Mouse (Mus musculus) kidney, adult 8-10 months (tissue): ENCODE results near the gene Fkbp6.

Experiments used
- DNase-seq, 2 experiments: peaks; one replicate each; pipeline ENCODE4 v3.0.0; 2022

Fkbp6 gene

DNA sequence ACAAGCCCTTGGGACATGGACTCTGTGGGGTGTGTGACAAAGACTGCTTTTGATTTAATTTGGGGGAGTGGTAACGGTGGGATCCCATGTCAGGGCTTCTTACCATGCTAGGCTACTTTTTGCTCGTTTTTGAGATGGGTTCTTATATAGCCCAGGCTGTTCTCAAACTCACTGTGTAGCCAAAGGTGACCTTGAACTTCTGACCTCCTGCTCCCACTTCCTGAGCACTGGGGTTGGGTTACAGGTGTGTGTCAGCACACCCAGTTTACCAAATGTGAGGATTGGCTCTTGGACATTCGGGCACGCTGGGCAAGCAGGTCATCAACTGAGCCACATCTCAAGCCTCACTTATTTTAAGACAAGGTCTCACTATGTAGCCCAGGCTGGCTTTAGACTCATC lies 79.5 kb downstream of the Fkbp6 start:
- DNase-seq: no peak

DNA sequence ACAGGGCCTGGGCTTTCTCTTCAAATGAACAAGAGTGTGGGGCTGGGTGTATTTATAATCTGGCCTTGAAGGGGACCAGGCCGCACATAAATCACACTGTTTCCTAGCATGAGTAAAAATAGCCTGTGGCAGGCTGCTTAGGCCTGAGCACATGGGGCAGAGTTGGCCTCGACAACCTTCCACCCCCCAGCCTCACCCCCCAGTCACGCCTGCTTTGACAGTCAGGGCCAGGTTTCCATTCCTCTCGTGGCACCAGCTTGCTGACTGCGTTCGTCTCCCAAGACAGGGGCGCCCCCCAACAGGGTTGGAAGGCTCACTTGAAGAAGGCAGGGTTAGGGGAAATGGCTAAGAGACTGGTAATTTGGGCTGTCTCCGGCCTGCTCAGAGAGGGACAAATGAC lies 80.4 kb downstream of the Fkbp6 start:
- no peak for DNase-seq

DNA sequence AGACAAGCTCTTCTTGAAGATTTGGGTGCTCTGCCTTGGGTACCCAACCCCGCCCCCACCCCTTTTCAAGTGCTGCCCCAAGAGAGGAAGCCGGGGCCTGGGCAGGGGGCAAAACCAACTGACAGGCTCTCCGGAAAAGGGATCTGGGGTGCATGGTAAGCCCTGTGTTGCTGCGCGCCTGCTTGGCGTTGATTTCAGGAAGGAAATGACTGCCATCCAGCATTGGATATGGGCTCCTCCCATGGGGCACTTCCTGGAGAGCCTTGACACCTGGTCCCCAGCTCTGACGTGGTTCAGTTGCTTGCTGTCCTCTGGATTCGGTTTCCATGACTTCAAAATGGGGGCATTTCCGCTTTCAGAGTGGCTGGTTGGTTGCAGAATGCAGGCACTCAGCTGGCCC lies 85.3 kb downstream of the Fkbp6 start:
- DNase-seq: peak in 1 of 2 experiments; percentile 8

DNA sequence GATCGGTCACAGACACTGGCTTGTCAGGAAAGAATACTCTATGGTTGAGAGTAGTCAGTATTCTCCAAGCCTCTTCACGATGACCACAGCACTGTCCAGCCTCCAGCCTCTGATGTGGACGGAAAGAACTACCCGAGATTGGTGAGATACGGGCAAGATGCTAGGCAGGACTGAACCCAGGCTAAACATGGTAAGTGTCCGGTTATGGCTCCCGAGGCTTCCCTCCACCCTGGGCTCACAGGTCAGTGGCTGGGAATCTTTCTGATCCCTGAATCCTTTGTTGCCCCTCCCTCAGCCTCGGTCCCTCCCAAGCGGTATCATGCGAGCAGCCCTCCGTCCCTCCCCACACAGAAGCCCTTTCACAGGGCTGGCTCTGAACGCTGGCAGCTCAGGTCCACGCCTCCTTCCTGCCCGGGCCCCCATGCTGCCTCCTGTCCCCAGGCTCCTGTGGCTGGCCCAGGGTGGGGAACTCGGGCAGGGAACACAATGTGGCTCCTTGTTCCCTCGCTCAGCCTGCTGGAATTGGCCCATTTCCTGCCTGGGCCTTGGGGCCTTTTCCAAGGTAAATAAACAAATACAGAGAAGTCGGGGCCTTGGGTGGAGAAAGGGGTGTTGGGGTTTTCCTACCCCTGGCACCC lies 85.9 kb downstream of the Fkbp6 start:
- DNase-seq: peak; percentile 17 to 19

DNA sequence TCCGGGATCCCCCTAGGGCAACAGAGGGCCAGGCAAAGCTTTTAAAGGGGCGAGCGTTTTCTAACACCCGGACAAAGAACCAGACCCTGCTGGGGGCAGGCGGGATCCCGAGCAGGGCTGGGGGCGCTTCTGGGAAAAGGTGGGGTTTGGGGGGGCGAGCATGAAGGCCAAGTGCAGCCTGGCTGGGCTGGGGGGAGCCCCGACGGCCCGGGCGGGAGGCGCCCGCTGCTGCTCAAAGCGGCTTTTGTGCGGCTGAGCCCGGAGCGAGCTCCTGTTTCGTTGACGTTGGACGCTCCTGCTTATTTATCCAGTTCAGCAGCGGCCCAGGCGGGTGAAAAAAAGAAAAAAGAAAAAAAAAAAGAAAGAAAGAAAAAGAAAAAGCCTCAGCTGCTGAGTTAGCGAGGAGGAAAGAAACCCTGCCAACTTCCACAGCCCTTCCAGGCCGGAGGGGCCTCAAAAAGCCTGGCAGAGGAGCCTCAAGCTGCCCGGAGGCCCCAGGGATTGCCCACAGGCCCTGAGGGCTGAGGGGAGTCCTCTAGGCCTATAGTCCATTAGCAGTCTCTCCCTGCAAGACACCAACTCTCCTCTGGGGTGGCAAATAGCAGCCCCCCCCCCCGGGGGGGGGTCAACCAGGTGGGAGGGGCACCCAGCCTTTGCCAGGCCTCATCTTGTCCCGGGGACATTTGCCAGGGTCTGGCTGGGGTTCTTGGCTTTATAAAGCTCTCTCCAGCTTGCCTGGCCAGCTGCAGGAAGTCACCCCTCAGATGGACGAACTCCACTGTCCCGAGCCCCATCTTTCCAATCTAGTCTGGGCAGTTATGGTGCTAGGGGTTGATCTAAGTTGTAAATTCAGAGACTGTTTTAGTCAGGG lies 91.3 kb downstream of the Fkbp6 start:
- no peak for DNase-seq

DNA sequence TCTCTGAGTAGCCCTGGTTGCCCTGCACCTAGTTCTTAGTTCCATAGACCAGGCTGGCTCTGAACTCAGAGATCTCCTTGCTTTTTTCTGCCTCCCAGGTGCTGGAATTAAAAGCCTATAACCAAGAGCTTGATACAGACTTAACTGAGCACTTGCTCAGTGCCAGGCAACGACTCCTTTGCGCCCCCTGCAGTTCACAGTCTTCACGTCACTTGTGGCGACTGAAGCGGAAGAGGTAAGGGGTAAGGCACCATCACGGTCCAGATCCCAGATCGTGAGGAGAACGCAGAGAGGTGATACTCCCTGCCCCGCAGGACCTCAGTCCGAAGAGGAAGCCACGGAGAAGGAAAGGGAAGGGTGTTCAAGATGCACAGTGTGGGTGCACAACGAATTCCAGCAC lies 92.3 kb downstream of the Fkbp6 start:
- DNase-seq: no peak

DNA sequence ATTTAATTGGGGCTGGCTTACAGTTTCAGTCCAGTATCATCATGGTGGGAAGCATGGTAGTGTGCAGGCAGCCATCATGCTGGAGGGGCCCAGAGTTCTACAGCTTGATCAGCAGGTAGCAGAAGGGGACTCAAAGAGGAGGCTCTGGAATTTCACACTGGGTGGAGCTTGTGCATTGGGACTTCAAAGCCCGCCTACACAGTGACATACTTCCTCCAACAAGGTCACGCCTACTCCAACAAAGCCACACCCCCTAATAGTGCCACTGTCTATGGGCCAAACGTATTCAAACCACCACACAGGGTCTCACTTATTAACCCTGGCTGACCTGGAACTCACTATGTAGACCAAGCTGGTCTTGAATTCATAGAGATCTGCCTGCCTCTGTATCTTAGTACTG lies 93.7 kb downstream of the Fkbp6 start:
- DNase-seq: no peak

DNA sequence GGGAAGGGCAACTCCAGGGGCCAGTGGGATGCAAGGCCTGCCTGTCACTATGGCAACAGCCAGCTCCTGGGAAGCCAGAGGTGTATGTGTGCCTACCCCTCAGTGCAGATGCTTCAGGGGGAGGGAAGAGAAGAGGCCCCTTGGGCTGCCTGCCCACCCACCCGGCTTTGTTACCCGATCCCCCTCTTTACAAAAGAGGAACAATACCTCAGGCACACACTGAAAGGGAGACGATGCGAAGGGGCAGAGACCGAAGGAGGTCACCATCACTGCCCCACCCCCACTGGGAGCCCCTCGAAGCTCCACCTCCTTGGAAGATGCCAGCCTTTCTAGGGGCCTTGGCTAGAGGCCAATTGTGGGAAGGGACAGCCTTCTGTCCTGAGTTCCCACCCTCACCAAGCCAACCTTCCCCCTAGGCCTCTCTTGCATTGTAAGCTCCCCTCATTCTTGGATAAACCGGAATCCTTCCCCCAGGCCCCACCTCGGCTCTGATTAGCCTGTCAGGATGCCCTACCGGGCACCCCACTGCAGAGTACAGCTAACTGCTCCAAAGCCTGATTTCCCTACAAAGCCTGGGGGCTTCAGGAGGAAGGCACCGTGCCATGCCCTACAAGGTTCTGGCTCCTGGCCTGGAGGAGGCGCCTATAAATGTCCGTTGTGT lies 96.0 kb downstream of the Fkbp6 start:
- no peak for DNase-seq

DNA sequence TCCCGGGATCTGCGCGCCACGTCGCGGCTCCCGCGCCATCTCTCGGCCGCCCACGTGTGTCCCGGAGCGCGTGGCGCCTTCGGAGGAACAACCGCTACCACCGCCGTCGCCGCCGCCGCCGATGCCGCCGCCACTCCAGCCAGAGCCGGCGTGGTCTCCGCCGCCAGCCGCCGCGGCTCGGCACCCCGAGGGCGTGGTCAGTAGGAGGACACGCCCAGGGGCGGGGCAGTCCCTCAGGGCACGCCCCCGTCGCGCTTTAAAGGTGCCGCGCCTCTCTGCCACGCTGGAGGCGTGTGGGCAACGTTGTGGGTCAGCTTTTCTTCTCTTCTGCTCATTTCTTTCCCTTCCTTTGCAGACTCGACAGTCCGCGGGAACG lies 98.8 kb downstream of the Fkbp6 start, which contains the start of gene Fzd9:
TSS of gene Fzd9 (minus strand) at position 152 of the 376 bp plus-strand sequence.
- DNase-seq: peak; percentile 53 to 79

DNA sequence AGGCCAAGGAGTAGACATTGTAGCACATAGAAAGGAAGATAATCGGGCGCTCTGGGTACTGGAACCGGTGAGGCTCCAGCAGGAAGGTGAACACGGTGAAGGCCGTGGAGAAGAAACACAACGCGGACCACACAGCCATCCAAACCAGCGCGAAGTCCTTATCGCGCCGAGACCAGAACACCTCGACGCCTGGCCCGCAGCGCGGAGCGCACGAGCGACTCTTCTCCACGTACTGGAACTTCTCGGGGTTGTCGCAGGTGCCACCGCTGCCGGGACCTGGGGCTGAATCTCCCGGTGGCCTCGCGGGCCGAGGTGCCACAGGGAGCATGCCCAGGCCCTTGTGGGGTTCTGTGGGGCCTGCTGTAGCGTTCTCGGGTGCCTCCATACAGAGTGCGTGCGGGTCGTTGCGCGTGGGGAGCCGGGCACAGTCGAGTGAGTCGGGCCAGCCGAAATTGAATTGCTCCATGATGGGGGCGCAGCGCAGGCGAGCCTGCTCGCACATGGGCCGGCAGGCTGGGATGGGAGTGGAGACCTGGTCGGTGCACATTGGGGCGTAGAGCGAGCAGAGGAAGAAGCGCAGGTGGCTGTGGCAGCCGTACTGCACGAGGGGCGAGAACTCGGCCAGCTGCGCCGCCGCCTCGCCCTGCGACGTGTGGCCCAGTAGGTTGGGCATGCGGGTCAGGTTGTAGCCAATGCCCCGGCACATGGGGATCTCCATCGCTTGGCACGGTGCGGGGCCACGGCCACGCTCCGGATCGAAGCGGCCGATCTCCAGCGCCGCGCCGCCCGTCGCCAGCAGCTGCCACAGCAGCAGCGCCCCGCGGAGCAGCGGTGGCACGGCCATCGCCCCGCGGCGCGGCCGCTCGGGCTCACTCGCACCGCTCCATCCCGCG lies 99.4 kb downstream of the Fkbp6 start:
- no peak for DNase-seq

DNA sequence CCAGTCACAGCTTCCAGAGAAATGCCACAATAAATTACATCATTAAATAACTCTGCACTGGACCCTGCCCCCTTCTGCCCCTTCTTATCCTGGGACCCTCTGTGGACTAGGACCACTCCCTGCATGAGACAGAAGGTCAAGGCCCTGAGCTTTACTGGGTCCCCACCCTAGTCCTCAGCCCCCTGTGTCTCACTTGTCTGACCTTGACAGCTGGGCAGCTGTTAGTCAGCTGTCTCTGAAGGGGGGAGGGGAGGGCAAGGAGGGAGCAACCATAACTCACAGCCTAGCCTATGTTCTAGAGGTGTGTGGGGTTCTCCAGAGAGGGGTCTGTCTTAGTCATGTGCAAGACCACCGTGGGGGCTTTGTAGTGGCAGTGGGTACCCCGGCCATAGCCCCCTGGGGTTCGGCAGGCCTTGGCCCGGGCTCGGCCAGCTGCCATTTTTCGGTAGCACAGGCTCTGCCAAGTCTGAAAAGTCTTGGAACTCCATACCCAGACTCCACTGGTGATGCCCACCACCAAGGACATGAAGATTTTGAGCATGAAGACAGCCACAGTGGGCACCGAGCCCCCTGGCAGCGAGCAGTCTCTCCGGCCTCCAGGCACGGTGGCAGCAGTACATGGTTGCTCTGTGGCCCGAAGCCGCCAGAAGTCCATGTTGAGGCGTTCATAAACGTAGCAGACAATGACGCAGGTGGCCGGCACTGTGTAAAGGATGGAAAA lies 100.7 kb downstream of the Fkbp6 start:
- no peak for DNase-seq

DNA sequence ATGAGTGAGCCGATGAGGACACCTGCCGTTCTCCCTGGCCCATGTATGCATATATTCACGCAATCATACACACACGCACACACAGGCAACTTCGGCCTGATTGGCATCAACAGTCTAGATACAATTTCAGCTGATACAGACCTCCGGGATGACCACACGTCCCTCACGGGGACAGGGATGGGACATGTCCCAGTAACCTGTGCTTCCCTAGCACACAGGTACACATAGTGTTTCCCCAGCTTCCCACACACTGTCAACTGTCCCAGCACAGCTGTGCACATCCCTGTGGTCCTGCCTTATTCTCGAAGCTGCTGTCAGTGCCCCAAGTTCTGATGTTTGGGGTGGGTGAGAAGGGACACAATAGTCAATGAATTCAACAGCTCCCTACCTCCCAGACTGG lies 102.5 kb downstream of the Fkbp6 start:
- DNase-seq: no peak

DNA sequence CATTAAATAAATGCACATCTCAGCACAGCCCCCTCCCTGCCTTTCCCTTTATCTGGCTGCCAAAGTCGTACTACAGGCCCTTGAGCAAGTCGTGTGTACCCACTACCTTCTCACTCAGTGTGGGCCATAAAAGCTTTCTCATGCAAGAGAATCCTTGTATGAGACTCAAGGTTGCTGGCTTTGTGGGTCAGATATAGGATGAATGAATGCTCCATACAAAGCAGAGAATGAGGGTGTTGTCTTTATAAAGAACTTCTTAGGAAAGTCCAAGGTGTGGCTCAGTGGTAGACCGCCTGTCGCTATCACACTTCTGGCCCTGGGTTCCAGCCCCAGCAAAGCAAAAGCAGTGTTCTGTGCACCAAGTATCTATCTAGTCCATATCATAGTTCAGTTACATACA lies 103.3 kb downstream of the Fkbp6 start:
- no peak for DNase-seq

DNA sequence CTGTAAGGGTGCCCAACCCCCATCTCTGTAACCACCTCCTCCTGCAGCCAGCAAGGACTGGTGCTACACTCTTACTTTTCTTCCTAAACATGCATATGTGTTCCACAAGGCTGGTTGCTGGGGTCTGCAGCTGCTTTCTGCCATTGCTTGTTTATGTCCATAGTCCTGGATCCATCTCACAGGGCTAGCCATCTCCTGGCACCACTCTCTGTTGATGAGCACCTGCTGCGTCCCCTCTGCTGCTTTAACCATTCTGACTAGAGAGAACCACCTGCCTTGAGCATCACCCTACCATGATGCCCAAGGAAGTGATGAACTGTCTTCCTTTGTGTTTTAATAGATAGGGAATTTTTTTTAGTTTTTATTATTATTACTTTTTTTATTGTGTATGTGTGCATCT lies 106.7 kb downstream of the Fkbp6 start:
- DNase-seq: no peak

DNA sequence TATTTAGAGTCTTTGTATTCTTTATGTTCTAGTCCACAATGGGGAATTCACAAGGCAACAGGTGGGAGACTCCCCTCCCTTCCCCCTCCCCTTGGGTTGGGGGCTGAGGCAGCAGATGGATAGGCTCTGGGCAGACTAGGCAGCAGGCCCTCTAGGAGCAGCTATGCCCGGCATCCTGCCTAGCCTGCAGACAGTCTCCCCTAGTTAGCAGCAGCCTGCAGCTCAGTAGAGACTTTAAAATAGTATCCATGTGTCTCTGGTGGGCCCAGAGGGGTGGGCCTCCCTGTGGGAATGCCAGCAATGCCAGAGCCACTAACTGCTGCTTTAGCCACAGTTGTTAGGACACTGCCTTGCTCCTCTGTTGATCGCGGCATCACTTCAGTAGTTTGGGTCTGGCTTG lies 107.2 kb downstream of the Fkbp6 start:
- DNase-seq: no peak

DNA sequence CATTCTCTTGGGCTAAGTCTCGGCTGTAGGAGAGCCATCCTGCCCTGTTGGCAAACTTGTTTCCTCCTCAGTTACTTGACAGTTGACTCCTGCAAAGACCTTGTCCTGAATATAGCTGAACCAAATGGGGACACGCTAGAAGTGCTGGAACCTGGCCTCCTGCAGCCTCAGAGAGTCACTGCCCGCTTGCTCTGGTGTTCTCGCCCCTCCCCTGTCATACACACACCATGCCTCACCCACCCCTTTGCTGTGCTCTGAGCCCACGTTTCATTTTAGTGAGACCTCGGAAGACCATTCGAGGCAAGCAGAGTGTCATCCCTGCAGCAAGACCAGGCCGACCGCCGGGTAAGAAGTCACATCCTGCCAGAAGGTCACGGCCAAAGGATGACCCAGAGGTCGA lies 107.7 kb downstream of the Fkbp6 start:
- DNase-seq: no peak
